Mouse (Mus musculus): ENCODE measurements around the gene Exoc3l4. TPM values are rescaled to one million over a fixed set of nuclear protein-coding genes. Genes with fewer than 3 reads are reported as not detected.

Gene Exoc3l4
- polyA plus RNA-seq, 1 experiment from 2014 or later, result 10.9 TPM

Other genes starting within 250 kb of the Exoc3l4 start
- gene 4930595D18Rik, start 232.5 kb upstream of the Exoc3l4 start, polyA plus RNA-seq (2014; fragmentation: Nextera tagmentation; extraction: Ambion mirVana), result not detected in 2 replicates
- 7.8 and 14.5 TPM in 2 replicates for gene Amn, start 145.9 kb upstream of the Exoc3l4 start, polyA plus RNA-seq (2014; fragmentation: Nextera tagmentation; extraction: Ambion mirVana)
- 43.4 and 44.3 TPM in 2 replicates for gene Cdc42bpb, start 39.3 kb upstream of the Exoc3l4 start, polyA plus RNA-seq (2014; fragmentation: Nextera tagmentation; extraction: Ambion mirVana)
- 5.8 and 9.9 TPM in 2 replicates for gene Lbhd2, start 10.2 kb upstream of the Exoc3l4 start, polyA plus RNA-seq (2014; fragmentation: Nextera tagmentation; extraction: Ambion mirVana)
- gene Tnfaip2, start 25.5 kb downstream of the Exoc3l4 start, polyA plus RNA-seq (2014; fragmentation: Nextera tagmentation; extraction: Ambion mirVana), result 16.5 and 18.8 TPM in 2 replicates
- 123 and 137 TPM in 2 replicates for gene Gm266, start 68.8 kb downstream of the Exoc3l4 start, polyA plus RNA-seq (2014; fragmentation: Nextera tagmentation; extraction: Ambion mirVana)
- gene Eif5, start 121.0 kb downstream of the Exoc3l4 start, polyA plus RNA-seq (2014; fragmentation: Nextera tagmentation; extraction: Ambion mirVana), result 605 and 611 TPM in 2 replicates
- gene Mark3, start 157.5 kb downstream of the Exoc3l4 start, polyA plus RNA-seq (2014; fragmentation: Nextera tagmentation; extraction: Ambion mirVana), result 61.5 and 73.6 TPM in 2 replicates

Measured in kidney, embryonic 14.5 days (tissue).